Mouse (Mus musculus) kidney, adult 2 months (tissue): ENCODE data around the gene Ptpdc1.

Source experiments
- CTCF ChIP-seq: fragments of 200-500 bp; conservative IDR thresholded peaks from 2 replicates; pipeline ENCODE4 v1.5.1; 2011; ENCODE audit warnings: low read depth, mild to moderate bottlenecking, control low read depth, low read length, moderate library complexity, mixed read lengths; ENCODE audit not compliant: insufficient read depth, insufficient read length
- POLR2A ChIP-seq: fragments of 200-500 bp; IDR thresholded peaks from one replicate; pipeline ENCODE4 v1.6.1; 2011; ENCODE audit warnings: low read depth, low read length, control low read depth

DNA sequence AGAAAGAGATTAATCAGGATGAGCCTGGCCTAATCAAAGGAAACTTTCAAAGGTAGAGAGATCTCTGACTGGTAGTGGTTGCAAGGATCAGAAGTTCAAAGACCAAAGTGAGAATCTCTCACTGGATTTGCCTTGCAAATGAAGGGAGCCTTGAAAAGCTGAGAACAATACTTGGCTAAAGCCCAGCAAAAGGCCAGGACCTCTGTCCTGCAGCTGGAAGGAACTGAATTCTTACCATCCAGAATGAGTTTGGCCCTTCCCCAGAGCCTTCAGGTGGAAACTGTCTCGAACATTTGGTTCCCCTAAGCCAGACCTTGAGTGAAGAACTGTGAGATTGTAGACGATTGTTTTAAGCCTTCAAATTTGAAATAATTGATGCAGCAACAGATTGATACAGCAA, 12.2 kb upstream of the Ptpdc1 start:
- TF ChIP-seq CTCF: no peak
- TF ChIP-seq POLR2A: no peak
